Mouse (Mus musculus): ENCODE data around the gene Agap2. TPM values are rescaled to one million over a fixed set of nuclear protein-coding genes. Genes with fewer than 3 reads are reported as not detected.
A peak's percentile ranks its signal among the peaks of the same experiment; 100 is the strongest.

The Agap2 gene
- polyA plus RNA-seq, 1 experiment from 2014 or later, result 3.3 TPM

- peaks cover 11% of the 10 kb centered on the region for H3K4me1 ChIP-seq (replicated peaks)
- no peaks in the 10 kb centered on the region for H3K9me3 ChIP-seq
- peaks cover 58% of the 10 kb centered on the region for H3K27me3 ChIP-seq
- no peak overlapping the region for H3K27ac ChIP-seq
- peaks cover 13% of the 10 kb centered on the region for H3K36me3 ChIP-seq
- H3K9ac ChIP-seq (replicated peaks), result no peak overlapping the region
- no peak overlapping the region for H3K4me3 ChIP-seq (replicated peaks)
- no peak overlapping the region for H3K4me2 ChIP-seq (replicated peaks)
- ATAC-seq, result no peak
- WGBS, result 4% methylated on average over 35 of the region's 35 CpGs
These were observed 26.3 kb upstream of the Agap2 start for GRCm38 (mm10) chr10:127048608-127049394.

DNA sequence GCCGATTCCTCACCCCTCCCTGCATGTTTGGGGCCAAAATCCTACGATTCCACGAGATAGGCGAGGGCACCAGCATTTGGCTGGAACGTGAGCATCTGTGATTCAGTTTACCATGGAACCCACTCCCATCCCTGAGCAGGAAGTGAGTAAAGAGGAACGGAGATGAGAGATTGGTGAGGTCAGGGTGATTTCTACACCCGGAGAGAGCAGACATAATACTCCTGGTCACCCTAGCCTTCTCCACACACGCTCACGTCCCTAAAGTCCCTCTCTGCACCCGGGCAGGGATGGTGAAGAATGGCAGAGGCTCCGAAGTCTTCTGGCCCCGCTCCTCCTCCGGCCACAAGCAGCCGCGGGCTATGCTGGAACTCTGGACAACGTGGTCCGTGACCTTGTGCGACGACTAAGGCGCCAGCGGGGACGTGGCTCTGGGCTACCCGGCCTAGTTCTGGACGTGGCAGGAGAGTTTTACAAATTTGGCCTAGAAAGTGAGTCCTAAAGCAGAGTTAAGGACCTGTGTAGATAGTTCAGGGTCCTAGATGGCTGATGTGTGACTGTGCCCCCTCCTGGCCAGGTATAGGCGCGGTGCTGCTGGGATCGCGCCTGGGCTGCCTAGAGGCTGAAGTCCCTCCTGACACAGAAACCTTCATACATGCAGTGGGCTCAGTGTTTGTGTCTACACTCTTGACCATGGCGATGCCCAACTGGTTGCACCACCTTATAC is 25.5 kb upstream of the Agap2 start:
- 3% methylated on average over 29 of the region's 29 CpGs for WGBS
- Histone ChIP-seq H3K9ac (replicated peaks) (no peak overlapping the region), H3K27me3 (peaks cover 58% of the 10 kb centered on the region), H3K4me1 (replicated peaks) (peaks cover 11% of the 10 kb centered on the region), H3K27ac (no peak overlapping the region), H3K4me2 (replicated peaks) (no peak overlapping the region), H3K36me3 (peaks cover 16% of the 10 kb centered on the region), H3K9me3 (no peaks in the 10 kb centered on the region), H3K4me3 (replicated peaks) (no peak overlapping the region)
- 0 out of 2 replicates have a peak, but pooled peaks have one; percentile 26 for ATAC-seq

DNA sequence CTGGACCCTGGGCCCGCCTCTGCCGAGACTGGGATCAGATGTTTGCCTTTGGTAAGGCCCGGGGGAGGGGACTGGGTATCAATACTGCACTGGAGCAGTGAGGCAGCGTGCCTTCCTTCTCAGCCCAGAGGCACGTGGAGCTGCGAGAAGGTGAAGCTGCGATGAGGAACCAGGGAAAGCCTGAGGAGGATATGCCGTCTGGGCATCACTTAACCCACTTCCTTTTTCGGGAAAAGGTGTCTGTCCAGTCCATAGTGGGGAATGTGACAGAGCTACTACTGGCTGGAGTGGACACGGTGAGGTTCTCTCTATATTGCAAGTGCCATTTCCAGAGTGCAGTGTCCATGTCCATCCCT is 25.0 kb upstream of the Agap2 start:
- Histone ChIP-seq H3K36me3 (peaks cover 17% of the 10 kb centered on the region), H3K9me3 (no peaks in the 10 kb centered on the region), H3K9ac (replicated peaks) (no peak overlapping the region), H3K4me2 (replicated peaks) (no peak overlapping the region), H3K27me3 (peaks cover 58% of the 10 kb centered on the region), H3K27ac (no peak overlapping the region), H3K4me1 (replicated peaks) (peaks cover 16% of the 10 kb centered on the region), H3K4me3 (replicated peaks) (no peak overlapping the region)
- 21% methylated on average over 10 of the region's 10 CpGs for WGBS
- ATAC-seq, result 0 out of 2 replicates have a peak, but pooled peaks have one; percentile 4

DNA sequence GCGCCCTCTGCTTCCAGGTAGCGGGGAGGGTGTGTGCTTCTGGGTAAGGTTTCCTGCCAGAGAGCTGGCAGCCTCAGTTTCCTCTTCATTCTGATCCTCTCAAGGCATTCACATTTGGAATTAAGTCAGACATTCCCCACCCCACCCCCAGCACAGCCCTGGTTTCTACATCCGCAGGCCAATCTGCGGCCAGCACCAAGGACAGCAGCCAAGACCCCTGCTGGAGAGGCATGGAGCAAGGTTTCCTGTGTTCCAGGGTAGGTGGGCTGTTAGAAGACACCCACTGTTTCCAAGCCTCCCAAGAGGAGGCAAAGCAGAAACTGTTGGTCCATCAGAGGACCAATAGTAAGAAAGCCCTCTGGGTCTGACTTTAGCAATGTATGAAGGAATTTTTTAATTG is 20.4 kb upstream of the Agap2 start:
- H3K36me3 ChIP-seq, result peaks cover 42% of the 10 kb centered on the region
- no peaks in the 10 kb centered on the region for H3K9me3 ChIP-seq
- no peak overlapping the region for H3K4me2 ChIP-seq (replicated peaks)
- H3K9ac ChIP-seq (replicated peaks), result no peak overlapping the region
- WGBS, result 81% methylated on average over 4 of the region's 4 CpGs
- peaks cover 31% of the 10 kb centered on the region for H3K27me3 ChIP-seq
- H3K4me3 ChIP-seq (replicated peaks), result no peak overlapping the region
- no peak for ATAC-seq
- H3K27ac ChIP-seq, result no peak overlapping the region
- peaks cover 36% of the 10 kb centered on the region for H3K4me1 ChIP-seq (replicated peaks)

- Histone ChIP-seq H3K27ac (no peak overlapping the region), H3K4me1 (replicated peaks) (peaks cover 35% of the 10 kb centered on the region), H3K9ac (replicated peaks) (no peak overlapping the region), H3K4me3 (replicated peaks) (no peak overlapping the region), H3K36me3 (peaks cover 42% of the 10 kb centered on the region), H3K27me3 (peaks cover 24% of the 10 kb centered on the region), H3K9me3 (no peaks in the 10 kb centered on the region), H3K4me2 (replicated peaks) (no peak overlapping the region)
- WGBS, result 95% methylated on average over 8 of the region's 8 CpGs
- ATAC-seq, result no peak
These were observed 19.7 kb upstream of the Agap2 start for GRCm38 (mm10) chr10:127055406-127055805.

- Histone ChIP-seq H3K9ac (replicated peaks) (no peak overlapping the region), H3K4me3 (replicated peaks) (no peak overlapping the region), H3K27me3 (peaks cover 13% of the 10 kb centered on the region), H3K4me1 (replicated peaks) (peaks cover 45% of the 10 kb centered on the region), H3K36me3 (peaks cover 42% of the 10 kb centered on the region), H3K27ac (no peak overlapping the region), H3K9me3 (no peaks in the 10 kb centered on the region), H3K4me2 (replicated peaks) (no peak overlapping the region)
- WGBS, result 91% methylated on average over 20 of the region's 20 CpGs
- ATAC-seq, result no peak
These were observed 18.6 kb upstream of the Agap2 start for GRCm38 (mm10) chr10:127056490-127056889.

DNA sequence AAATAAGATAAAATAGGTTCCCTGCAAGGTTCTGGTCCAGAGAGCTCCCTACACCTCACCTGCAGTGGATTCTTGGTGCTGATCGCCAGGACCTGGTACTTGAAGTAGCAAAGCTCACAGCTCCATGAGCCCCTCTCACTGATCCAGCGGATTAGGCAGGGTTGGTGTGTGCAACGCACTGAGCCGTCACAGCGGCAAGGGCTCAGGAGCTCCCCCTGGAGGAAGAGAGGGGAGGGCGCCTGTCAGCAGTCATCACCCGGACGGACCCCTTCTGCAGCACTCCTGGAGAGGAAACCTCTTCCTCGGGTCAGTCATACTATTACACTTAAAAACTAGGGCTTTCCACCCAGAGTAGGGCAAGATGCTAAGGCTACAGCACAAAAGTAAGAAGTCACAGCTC is 16.9 kb upstream of the Agap2 start:
- Histone ChIP-seq H3K4me2 (replicated peaks) (peak overlapping the region; percentile 88), H3K4me1 (replicated peaks) (peaks cover 56% of the 10 kb centered on the region), H3K27me3 (no peaks in the 10 kb centered on the region), H3K27ac (peak overlapping the region; percentile 98), H3K36me3 (peaks cover 42% of the 10 kb centered on the region), H3K9me3 (no peaks in the 10 kb centered on the region), H3K9ac (replicated peaks) (peak overlapping the region; percentile 96), H3K4me3 (replicated peaks) (peak overlapping the region; percentile 94)
- ATAC-seq, result peak; percentile 34
- 1% methylated on average over 9 of the region's 9 CpGs for WGBS

DNA sequence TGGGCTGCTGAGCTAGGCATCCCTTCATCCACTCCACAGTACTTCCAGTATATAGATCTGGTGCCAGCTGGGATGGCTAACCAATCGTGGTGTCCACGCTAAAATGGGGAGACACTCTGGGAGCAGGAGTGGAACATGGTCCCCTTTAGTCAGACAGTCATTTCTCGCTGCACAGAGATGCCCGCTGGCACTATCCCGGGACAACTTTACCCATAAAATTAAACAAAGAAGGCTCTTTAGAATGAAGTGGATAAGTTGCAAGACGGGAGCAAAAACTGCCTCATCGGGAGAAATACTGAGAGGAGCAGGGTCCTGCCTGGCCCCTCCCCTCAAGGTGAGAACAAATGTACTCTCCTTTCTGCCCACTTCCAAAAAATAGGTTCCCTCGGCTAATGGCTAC is 16.4 kb upstream of the Agap2 start:
- peak overlapping the region; percentile 94 for H3K4me3 ChIP-seq (replicated peaks)
- no peaks in the 10 kb centered on the region for H3K27me3 ChIP-seq
- ATAC-seq, result no peak
- peak overlapping the region; percentile 88 for H3K4me2 ChIP-seq (replicated peaks)
- H3K9me3 ChIP-seq, result no peaks in the 10 kb centered on the region
- H3K9ac ChIP-seq (replicated peaks), result peak overlapping the region; percentile 96
- peaks cover 39% of the 10 kb centered on the region for H3K36me3 ChIP-seq
- peaks cover 56% of the 10 kb centered on the region for H3K4me1 ChIP-seq (replicated peaks)
- 6% methylated on average over 8 of the region's 8 CpGs for WGBS
- peak overlapping the region; percentile 98 for H3K27ac ChIP-seq

DNA sequence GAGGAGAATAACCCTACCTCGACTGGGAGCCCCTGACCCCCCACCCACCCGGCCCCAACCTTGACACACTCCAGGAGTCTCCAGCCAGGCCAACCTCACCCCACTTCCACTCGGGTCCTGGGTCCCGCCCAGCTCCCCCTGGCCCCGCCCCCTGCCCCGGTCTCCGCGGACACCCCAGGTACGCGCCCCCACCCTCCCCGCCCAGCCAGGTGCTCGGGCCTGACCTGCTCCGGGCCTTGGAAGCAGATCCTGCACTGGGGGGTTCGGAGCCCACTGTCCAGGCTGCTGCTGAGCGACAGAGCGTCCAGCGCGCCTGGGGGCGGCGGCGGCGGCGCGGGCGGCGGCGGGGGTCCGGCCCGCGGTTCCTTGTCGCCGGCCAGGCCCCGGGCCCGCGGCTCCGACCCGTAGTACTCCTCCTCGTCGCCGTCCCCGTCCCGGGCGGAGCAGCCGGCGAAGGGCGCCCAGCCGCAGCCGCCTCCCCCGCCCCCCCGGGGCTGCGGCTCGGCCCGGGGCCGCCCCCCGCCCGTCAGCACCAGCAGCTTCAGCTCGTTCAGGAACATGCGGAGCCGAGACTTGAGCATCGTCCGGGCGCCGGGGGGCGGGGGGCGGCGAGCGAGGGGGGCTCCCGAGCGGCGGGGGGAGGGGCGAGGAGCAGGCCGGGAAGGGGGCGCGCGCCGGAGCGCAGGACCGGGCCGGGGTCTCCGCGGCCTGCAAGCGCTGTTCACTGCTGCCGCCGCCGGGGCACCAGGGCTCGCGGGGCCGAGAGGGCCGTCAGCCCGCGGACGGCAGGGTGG is 15.7 kb upstream of the Agap2 start:
- peak overlapping the region; percentile 94 for H3K4me3 ChIP-seq (replicated peaks)
- peaks cover 33% of the 10 kb centered on the region for H3K36me3 ChIP-seq
- H3K4me1 ChIP-seq (replicated peaks), result peaks cover 56% of the 10 kb centered on the region
- under 1% methylated on average over 37 of the region's 92 CpGs for WGBS
- no peaks in the 10 kb centered on the region for H3K27me3 ChIP-seq
- peak overlapping the region; percentile 98 for H3K27ac ChIP-seq
- H3K4me2 ChIP-seq (replicated peaks), result peak overlapping the region; percentile 88
- peak overlapping the region; percentile 96 for H3K9ac ChIP-seq (replicated peaks)
- no peaks in the 10 kb centered on the region for H3K9me3 ChIP-seq
- peak; percentile 1; the same call in 1 of the 2 replicates for ATAC-seq

GRCm38 (mm10) chr10:127059968-127060916 is 14.8 kb upstream of the Agap2 start, which contains the start of gene March9:
March9 (minus strand) TSS chr10:127060184.
- H3K4me2 ChIP-seq (replicated peaks), result peak within 1 kb of the TSS; percentile 88
- H3K27ac ChIP-seq, result peak within 1 kb of the TSS; percentile 98
- ATAC-seq, result peak; percentile 16
- no peaks in the 10 kb centered on the region for H3K9me3 ChIP-seq
- H3K36me3 ChIP-seq, result peaks cover 30% of the 10 kb centered on the region
- WGBS, result 2% methylated on average over 29 of the region's 72 CpGs
- H3K9ac ChIP-seq (replicated peaks), result peak within 1 kb of the TSS; percentile 96
- peak within 1 kb of the TSS; percentile 94 for H3K4me3 ChIP-seq (replicated peaks)
- peaks cover 58% of the 10 kb centered on the region for H3K4me1 ChIP-seq (replicated peaks)
- no peaks in the 10 kb centered on the region for H3K27me3 ChIP-seq

- peaks cover 56% of the 10 kb centered on the region for H3K4me1 ChIP-seq (replicated peaks)
- WGBS, result 30% methylated on average over 5 of the region's 5 CpGs
These were observed 14.0 kb upstream of the Agap2 start for GRCm38 (mm10) chr10:127061085-127061484.

More at GRCm38 (mm10) chr10:127061085-127061484, 14.0 kb upstream of the Agap2 start:
- Histone ChIP-seq H3K27me3 (no peaks in the 10 kb centered on the region), H3K27ac (peak overlapping the region; percentile 98), H3K9ac (replicated peaks) (peak overlapping the region; percentile 96), H3K36me3 (peaks cover 30% of the 10 kb centered on the region), H3K4me2 (replicated peaks) (peak overlapping the region; percentile 88), H3K9me3 (no peaks in the 10 kb centered on the region), H3K4me3 (replicated peaks) (peak overlapping the region; percentile 94)
- ATAC-seq, result no peak

Measured in midbrain, embryonic 13.5 days (tissue).